Mouse (Mus musculus) adrenal gland, adult 2 months (tissue): Measurements from ENCODE around the gene Numa1. TPM values are rescaled to one million over a fixed set of nuclear protein-coding genes. Genes with fewer than 3 reads are reported as not detected.
"Not testable (repeated sequence)": the region's sequence is repeated elsewhere in the genome, so short reads cannot be mapped to it uniquely, and the experiment has no call there.

Experiments
- DNase-seq: peaks from one replicate; pipeline ENCODE4 v3.0.0; 2021
- polyA plus RNA-seq: library from polyadenylated mRNA; depleted of rRNA; stranded (reverse); fragments of >200 nt; gene quantifications from 2 replicates; pipeline ENCODE4 v1.2.3, GENCODE M21; 2012; rRNA removed
- total RNA-seq, 2 experiments: library from RNA; stranded (reverse); gene quantifications; 2 replicates each; pipeline ENCODE4 v1.2.3; 2021

Gene Numa1
- total and polyA plus RNA-seq, 3 experiments, result 96.6 to 176 (median 167) TPM

GRCm38 (mm10) chr7:102042314-102042713 is 108.4 kb downstream of the Numa1 start:
- DNase-seq, result no peak

GRCm38 (mm10) chr7:102048524-102048923 is 114.6 kb downstream of the Numa1 start:
- not testable (repeated sequence) for DNase-seq

GRCm38 (mm10) chr7:102061353-102061752 is 127.4 kb downstream of the Numa1 start:
- no peak for DNase-seq

GRCm38 (mm10) chr7:102062203-102062602 is 128.3 kb downstream of the Numa1 start:
- no peak for DNase-seq

GRCm38 (mm10) chr7:102063891-102064290 is 130.0 kb downstream of the Numa1 start:
- no peak for DNase-seq

Other genes with a start within 250 kb of the Numa1 start
- gene Phox2a, start 115.8 kb upstream of the Numa1 start, total RNA-seq, result 10 to 100 TPM; 15.6 to 45.9 TPM
- 40.1 and 48.0 TPM in 2 replicates for gene Phox2a, start 115.8 kb upstream of the Numa1 start, polyA plus RNA-seq
- 10 to 100 TPM; 81.2 to 90.1 TPM for gene Inppl1, start 95.9 kb upstream of the Numa1 start, total RNA-seq
- gene Inppl1, start 95.9 kb upstream of the Numa1 start, polyA plus RNA-seq, result 139 and 142 TPM in 2 replicates
- 1 to 10 TPM; 3.2 to 4.5 TPM for gene Folr2, start 76.9 kb upstream of the Numa1 start, total RNA-seq
- gene Folr2, start 76.9 kb upstream of the Numa1 start, polyA plus RNA-seq, result 3.9 and 5.0 TPM in 2 replicates
- 10 to 100 TPM; 34.2 to 35.7 TPM for gene Anapc15, start 70.4 kb upstream of the Numa1 start, total RNA-seq
- 32.3 and 39.9 TPM in 2 replicates for gene Anapc15, start 70.4 kb upstream of the Numa1 start, polyA plus RNA-seq
- 10 to 100 TPM in 1 of 2 experiments, under 1 TPM in 1; 0.86 to 22.0 TPM for gene Folr1, start 63.3 kb upstream of the Numa1 start, total RNA-seq
- gene Folr1, start 63.3 kb upstream of the Numa1 start, polyA plus RNA-seq, result 1.3 and 2.6 TPM in 2 replicates
- gene Lamtor1, start 28.2 kb upstream of the Numa1 start, total RNA-seq, result 100 to 1,000 TPM; 106 to 131 TPM
- 298 TPM in 2 replicates for gene Lamtor1, start 28.2 kb upstream of the Numa1 start, polyA plus RNA-seq
- gene Tomt, start 27.8 kb upstream of the Numa1 start, total RNA-seq, result not detected
- not detected in 2 replicates for gene Tomt, start 27.8 kb upstream of the Numa1 start, polyA plus RNA-seq
- gene Lrrc51, start 216 bp upstream of the Numa1 start, total RNA-seq, result 10 to 100 TPM; 11.7 to 17.3 TPM
- 9.4 and 10.3 TPM in 2 replicates for gene Lrrc51, start 216 bp upstream of the Numa1 start, polyA plus RNA-seq
- 10 to 100 TPM in 1 of 2 experiments, 1 to 10 TPM in 1; 6.1 to 22.2 TPM for gene Il18bp, start 84.6 kb downstream of the Numa1 start, total RNA-seq
- gene Il18bp, start 84.6 kb downstream of the Numa1 start, polyA plus RNA-seq, result 15.5 and 18.2 TPM in 2 replicates
- gene Rnf121, start 131.4 kb downstream of the Numa1 start, total RNA-seq, result 10 to 100 TPM; 28.5 to 36.9 TPM
- gene Rnf121, start 131.4 kb downstream of the Numa1 start, polyA plus RNA-seq, result 12.3 and 12.8 TPM in 2 replicates
- gene Xndc1, start 131.4 kb downstream of the Numa1 start, total RNA-seq, result 10 to 100 TPM; 11.8 to 12.0 TPM
- 22.3 and 29.9 TPM in 2 replicates for gene Xndc1, start 131.4 kb downstream of the Numa1 start, polyA plus RNA-seq
- under 1 TPM; 0.63 to 0.79 TPM for gene Xntrpc, start 131.6 kb downstream of the Numa1 start, total RNA-seq
- gene Xntrpc, start 131.6 kb downstream of the Numa1 start, polyA plus RNA-seq, result 2.4 and 2.5 TPM in 2 replicates
- under 1 TPM in 1 of 2 experiments, not detected in 1; 0.35 TPM for gene Trpc2, start 149.0 kb downstream of the Numa1 start, total RNA-seq
- not detected in 2 replicates for gene Trpc2, start 149.0 kb downstream of the Numa1 start, polyA plus RNA-seq
- not detected for gene Art1, start 167.6 kb downstream of the Numa1 start, total RNA-seq
- 0.28 TPM in 1 of 2 replicates, not detected in the other for gene Art1, start 167.6 kb downstream of the Numa1 start, polyA plus RNA-seq
- gene Art5, start 175.4 kb downstream of the Numa1 start, total RNA-seq, result not detected
- 0.09 and 0.35 TPM in 2 replicates for gene Art5, start 175.4 kb downstream of the Numa1 start, polyA plus RNA-seq
- gene Chrna10, start 182.7 kb downstream of the Numa1 start, total RNA-seq, result not detected
- 0.22 and 0.38 TPM in 2 replicates for gene Chrna10, start 182.7 kb downstream of the Numa1 start, polyA plus RNA-seq